ENCODE assay signal across 8 mouse cellular contexts in the genomic region with DNA sequence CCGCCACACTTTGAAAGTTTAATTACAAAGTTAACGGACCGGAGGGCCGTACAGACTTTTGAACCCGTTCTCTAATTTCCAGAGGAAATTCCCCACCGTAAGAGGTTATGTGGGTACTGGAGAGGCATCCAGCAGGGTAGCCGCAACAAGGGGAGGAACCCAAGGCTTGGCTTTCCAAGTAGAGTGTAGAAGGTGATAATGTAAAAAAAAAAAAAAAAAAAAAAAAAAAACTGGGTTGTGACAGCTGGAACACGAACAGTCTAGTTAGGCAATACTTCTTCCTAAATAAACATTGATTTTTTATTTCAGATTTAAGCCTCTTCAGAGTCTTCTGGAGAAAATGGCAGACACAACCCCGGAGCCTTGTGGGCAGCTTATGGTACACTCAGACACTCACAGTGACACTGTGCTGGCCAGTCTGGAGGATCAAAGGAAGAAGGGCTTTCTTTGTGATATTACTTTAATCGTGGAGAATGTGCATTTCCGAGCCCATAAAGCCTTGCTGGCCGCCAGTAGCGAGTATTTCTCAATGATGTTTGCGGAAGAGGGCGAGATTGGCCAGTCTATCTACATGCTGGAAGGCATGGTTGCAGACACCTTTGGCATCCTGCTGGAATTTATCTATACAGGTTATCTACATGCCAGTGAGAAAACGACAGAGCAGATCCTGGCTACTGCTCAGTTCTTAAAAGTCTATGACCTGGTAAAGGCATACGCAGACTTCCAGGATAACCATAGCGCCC. TPM values are rescaled to one million over a fixed set of nuclear protein-coding genes. Genes with fewer than 3 reads are reported as not detected.
A peak's percentile ranks its signal among the peaks of the same experiment; 100 is the strongest.
DNase-seq lines count a peak whose midpoint lies in the region; ATAC-seq and TF ChIP-seq lines count a peak whose summit lies in the region.

No protein-coding gene starts in this region.

- no peak for TF ChIP-seq CTCF in liver, postnatal 0 days (IDR thresholded peaks at IDR 0.05; ENCODE audit: low read depth)

- TF ChIP-seq EP300 in liver, postnatal 0 days (IDR thresholded peaks at IDR 0.05; ENCODE audit: low read depth) = no peak

- H3K27me3 ChIP-seq in heart, embryonic 14.5 days (ENCODE audit: control insufficient read depth, insufficient read depth, low read length) = no peaks in the 10 kb centered on the region
- H3K27me3 ChIP-seq in forebrain, embryonic 15.5 days = no peaks in the 10 kb centered on the region
- H3K27me3 ChIP-seq in liver, postnatal 0 days (ENCODE audit: insufficient read depth, low read length) = no peaks in the 10 kb centered on the region

- peak overlapping the region; percentile 92 for H3K9ac ChIP-seq in heart, embryonic 14.5 days (ENCODE audit: low read length)
- peak overlapping the region; percentile 94 for H3K9ac ChIP-seq in ES-E14 (ENCODE audit: insufficient read depth, low read depth, low read length, poor library complexity, severe bottlenecking)
- peak overlapping the region; percentile 75 for H3K9ac ChIP-seq in forebrain, embryonic 15.5 days (replicated peaks)
- peak overlapping the region; percentile 98 for H3K9ac ChIP-seq in liver, postnatal 0 days (replicated peaks)

- no peaks in the 10 kb centered on the region for H3K9me3 ChIP-seq in heart, embryonic 14.5 days (ENCODE audit: control insufficient read depth, low read length)
- no peaks in the 10 kb centered on the region for H3K9me3 ChIP-seq in ES-E14 (ENCODE audit: control insufficient read depth, insufficient read depth, low read depth, low read length)
- H3K9me3 ChIP-seq in forebrain, embryonic 15.5 days = no peaks in the 10 kb centered on the region
- H3K9me3 ChIP-seq in liver, postnatal 0 days (ENCODE audit: low read length) = no peaks in the 10 kb centered on the region

- H3K4me2 ChIP-seq in heart, embryonic 14.5 days (ENCODE audit: low read length) = peak overlapping the region; percentile 68
- peak overlapping the region; percentile 65 for H3K4me2 ChIP-seq in forebrain, embryonic 15.5 days (replicated peaks)
- H3K4me2 ChIP-seq in liver, postnatal 0 days (ENCODE audit: low read depth, low read length) = peak overlapping the region; percentile 74

- peaks cover 8 to 14% of the 10 kb centered on the region in 2 experiments for H3K4me1 ChIP-seq in heart, embryonic 14.5 days (ENCODE audit: control insufficient read depth in 2 of 2, insufficient read depth in 2 of 2, low read length in 2 of 2)
- peaks cover 2 to 5% of the 10 kb centered on the region in 2 experiments; a peak in 1 of 4 replicates for H3K4me1 ChIP-seq in ES-E14 (ENCODE audit: control insufficient read depth in 2 of 2, insufficient read depth in 2 of 2, low read length in 2 of 2, poor library complexity in 1 of 2)
- H3K4me1 ChIP-seq in forebrain, embryonic 15.5 days = peaks cover 31% of the 10 kb centered on the region
- peaks cover 15% of the 10 kb centered on the region for H3K4me1 ChIP-seq in liver, postnatal 0 days (ENCODE audit: insufficient read depth)

- H3K4me3 ChIP-seq in heart, embryonic 14.5 days (ENCODE audit: control insufficient read depth in 1 of 2, insufficient read depth in 1 of 2, low read depth in 1 of 2, low read length in 2 of 2) = peak overlapping the region; percentile 80 to 87
- peak overlapping the region; percentile 85 to 98 for H3K4me3 ChIP-seq in ES-E14 (ENCODE audit: insufficient read depth in 1 of 2, low read depth in 1 of 2, low read length in 2 of 2, poor library complexity in 1 of 2, severe bottlenecking in 1 of 2)
- H3K4me3 ChIP-seq in forebrain, embryonic 15.5 days = peak overlapping the region; percentile 80
- H3K4me3 ChIP-seq in liver, postnatal 0 days (ENCODE audit: low read depth, low read length) = peak overlapping the region; percentile 91

- in situ Hi-C loops in ES-E14 (cut with MboI; ENCODE audit: low sequenced_read_pairs in 2 of 2, unreplicated experiment in 2 of 2) = no loop called here

- intact Hi-C loops in heart, postnatal 10 days (cut with DNase I) = no loop called here

- H3K36me3 ChIP-seq in heart, embryonic 14.5 days (ENCODE audit: control insufficient read depth, insufficient read depth, low read length) = peaks cover 29% of the 10 kb centered on the region
- H3K36me3 ChIP-seq in ES-E14 (ENCODE audit: control insufficient read depth, insufficient read depth, low read length, poor library complexity, severe bottlenecking) = peaks cover 10% of the 10 kb centered on the region; the same call in 1 of the 2 replicates
- peaks cover 14% of the 10 kb centered on the region for H3K36me3 ChIP-seq in forebrain, embryonic 15.5 days
- H3K36me3 ChIP-seq in liver, postnatal 0 days (replicated peaks; ENCODE audit: insufficient read depth, low read length) = peaks cover 10% of the 10 kb centered on the region

- DNase-seq in heart, postnatal 10 days = no peak
- DNase-seq in ES-E14 (ENCODE audit: low read depth, low spot score) = no peak
- DNase-seq in liver, postnatal 0 days = no peak
- no peak for DNase-seq in embryo, embryonic 9.5 days (ENCODE audit: extremely low spot score)
- no peak for DNase-seq in adrenal gland, postnatal 14 days
- DNase-seq in thymus, postnatal 14 days = no peak

- ATAC-seq in heart, embryonic 14.5 days (ENCODE audit: insufficient number of reproducible peaks, insufficient read depth, low FRiP score, low read depth) = no peak
- peak; percentile 21; the same call in 1 of the 2 replicates for ATAC-seq in forebrain, embryonic 15.5 days (replicated peaks)
- no peak for ATAC-seq in liver, postnatal 0 days

- H3K27ac ChIP-seq in heart, embryonic 14.5 days (replicated peaks in 1 of 2; ENCODE audit: control insufficient read depth in 1 of 2, insufficient read depth in 1 of 2, low read depth in 2 of 2, low read length in 2 of 2) = peak overlapping the region; percentile 44 to 72; a peak in 1 of 4 replicates
- H3K27ac ChIP-seq in ES-E14 (ENCODE audit: insufficient read depth, low read depth, low read length, poor library complexity, severe bottlenecking) = no peak overlapping the region
- no peak overlapping the region for H3K27ac ChIP-seq in forebrain, embryonic 15.5 days (replicated peaks)
- peak overlapping the region; percentile 91 for H3K27ac ChIP-seq in liver, postnatal 0 days (ENCODE audit: low read depth)

- WGBS in heart, embryonic 14.5 days = 53% methylated on average over 18 of the region's 18 CpGs
- WGBS in forebrain, embryonic 15.5 days = 57% methylated on average over 18 of the region's 18 CpGs
- 45% methylated on average over 18 of the region's 18 CpGs for WGBS in liver, postnatal 0 days (ENCODE audit: insufficient replicate concordance)

TF ChIP-seq in ES-E14, 5 proteins besides CTCF, POLR2A, EP300 and RAD21:
- TF ChIP-seq ZNF384 (IDR thresholded peaks at IDR 0.05; ENCODE audit: low read depth, low read length) = peak; percentile 84
- no peak for TF ChIP-seq HCFC1 (IDR thresholded peaks at IDR 0.05; ENCODE audit: borderline replicate concordance, insufficient read depth, low read length)

RNA-seq across cellular contexts. Expression of a gene that starts 0.8 kb away (rescaled TPM):
- 11.7 and 12.7 TPM in 2 replicates for polyA plus RNA-seq in heart, embryonic 14.5 days (2014; fragmentation: Nextera tagmentation; extraction: Ambion mirVana)
- 10 to 100 TPM in 1 of 2 experiments, 1 to 10 TPM in 1; 9.7 to 12.3 TPM for total RNA-seq in heart, postnatal 10 days (2021)
- total RNA-seq in ES-E14 (2012; rRNA removed) = 11.9 and 12.7 TPM in 2 replicates
- polyA plus RNA-seq in forebrain, embryonic 15.5 days (2015; fragmentation: Nextera tagmentation; extraction: Ambion mirVana) = 20.7 and 22.0 TPM in 2 replicates
- polyA plus RNA-seq in liver, postnatal 0 days (2015; fragmentation: Nextera tagmentation; extraction: Ambion mirVana) = 3.9 and 4.7 TPM in 2 replicates
- 16.7 and 18.7 TPM in 2 replicates for total RNA-seq in adrenal gland, postnatal 14 days (2021)

RNA-seq across cellular contexts. Expression of a gene that starts 25.2 kb away (rescaled TPM):
- polyA plus RNA-seq in heart, embryonic 14.5 days (2014; fragmentation: Nextera tagmentation; extraction: Ambion mirVana) = 31.8 and 32.1 TPM in 2 replicates
- total RNA-seq in heart, postnatal 10 days (2021) = 10 to 100 TPM; 34.3 to 39.2 TPM
- total RNA-seq in ES-E14 (2012; rRNA removed) = 35.3 and 54.7 TPM in 2 replicates
- 39.9 and 42.0 TPM in 2 replicates for polyA plus RNA-seq in forebrain, embryonic 15.5 days (2015; fragmentation: Nextera tagmentation; extraction: Ambion mirVana)
- polyA plus RNA-seq in liver, postnatal 0 days (2015; fragmentation: Nextera tagmentation; extraction: Ambion mirVana) = 4.3 TPM in 2 replicates
- total RNA-seq in adrenal gland, postnatal 14 days (2021) = 8.6 and 20.7 TPM in 2 replicates

RNA-seq across cellular contexts. Expression of a gene that starts 39.2 kb away (rescaled TPM):
- 51.1 and 54.0 TPM in 2 replicates for polyA plus RNA-seq in heart, embryonic 14.5 days (2014; fragmentation: Nextera tagmentation; extraction: Ambion mirVana)
- 10 to 100 TPM; 48.2 to 57.7 TPM for total RNA-seq in heart, postnatal 10 days (2021)
- 31.7 and 54.8 TPM in 2 replicates for total RNA-seq in ES-E14 (2012; rRNA removed)
- 36.6 and 38.2 TPM in 2 replicates for polyA plus RNA-seq in forebrain, embryonic 15.5 days (2015; fragmentation: Nextera tagmentation; extraction: Ambion mirVana)
- polyA plus RNA-seq in liver, postnatal 0 days (2015; fragmentation: Nextera tagmentation; extraction: Ambion mirVana) = 17.9 and 19.7 TPM in 2 replicates
- 23.5 and 25.0 TPM in 2 replicates for total RNA-seq in adrenal gland, postnatal 14 days (2021)

RNA-seq across cellular contexts. Expression of a gene that starts 39.3 kb away (rescaled TPM):
- 1.8 and 2.3 TPM in 2 replicates for polyA plus RNA-seq in heart, embryonic 14.5 days (2014; fragmentation: Nextera tagmentation; extraction: Ambion mirVana)
- total RNA-seq in heart, postnatal 10 days (2021) = 1 to 10 TPM; 2.8 to 3.4 TPM
- total RNA-seq in ES-E14 (2012; rRNA removed) = 0.53 TPM in 1 of 2 replicates, not detected in the other
- 1.5 and 3.3 TPM in 2 replicates for polyA plus RNA-seq in forebrain, embryonic 15.5 days (2015; fragmentation: Nextera tagmentation; extraction: Ambion mirVana)
- polyA plus RNA-seq in liver, postnatal 0 days (2015; fragmentation: Nextera tagmentation; extraction: Ambion mirVana) = 0.22 and 0.25 TPM in 2 replicates
- total RNA-seq in adrenal gland, postnatal 14 days (2021) = 1.0 and 1.1 TPM in 2 replicates

Comparison
In these comparisons a context has a peak if more than half of its experiments do, and no peak if none do; other contexts are left out.
1. H3K27ac ChIP-seq: peak in heart, embryonic 14.5 days (2 of 2) and liver, postnatal 0 days (single experiment); none in ES-E14 (single experiment) and forebrain, embryonic 15.5 days (single experiment).
2. Peak in every context shown above with its lines, with median percentiles within 50 percentile points of each other: H3K4me2 ChIP-seq, H3K4me3 ChIP-seq and H3K9ac ChIP-seq.